Mouse (Mus musculus) T-helper 1 cell (primary cell): ENCODE results near the gene Zfp36l1.

Experiments used
- in situ Hi-C: fragments of 300-600 bp; cut with MboI, MseI; formaldehyde crosslinking; loops from one replicate; pipeline ENCODE4 v1.15.1; 2025; ENCODE audit warnings: high pct_unique_total_duplicates

Gene Zfp36l1

GRCm38 (mm10) chr12:80131359-80132249 is 18.8 kb upstream of the Zfp36l1 start:
- in situ Hi-C loops: no loop called here

- in situ Hi-C loops: no loop called here
Observed at GRCm38 (mm10) chr12:80130558-80131358, 17.9 kb upstream of the Zfp36l1 start.

GRCm38 (mm10) chr12:80129531-80129930 is 16.7 kb upstream of the Zfp36l1 start:
- in situ Hi-C loops: no loop called here

GRCm38 (mm10) chr12:80127191-80127762 is 14.5 kb upstream of the Zfp36l1 start:
- in situ Hi-C loops: no loop called here

- in situ Hi-C loops: no loop called here
Observed at GRCm38 (mm10) chr12:80125316-80125715, 12.5 kb upstream of the Zfp36l1 start.

GRCm38 (mm10) chr12:80124756-80125155 is 11.9 kb upstream of the Zfp36l1 start:
- in situ Hi-C loops: no loop called here

GRCm38 (mm10) chr12:80124211-80124610 is 11.4 kb upstream of the Zfp36l1 start:
- in situ Hi-C loops: no loop called here

GRCm38 (mm10) chr12:80123227-80123803 is 10.5 kb upstream of the Zfp36l1 start:
- in situ Hi-C loops: no loop called here

GRCm38 (mm10) chr12:80121438-80121837 is 8.6 kb upstream of the Zfp36l1 start:
- in situ Hi-C loops: no loop called here

- in situ Hi-C loops: no loop called here
Observed at GRCm38 (mm10) chr12:80118588-80118987, 5.8 kb upstream of the Zfp36l1 start.

- in situ Hi-C loops: no loop called here
Observed at GRCm38 (mm10) chr12:80116206-80117112, 3.6 kb upstream of the Zfp36l1 start.

GRCm38 (mm10) chr12:80115863-80116194 is 3.0 kb upstream of the Zfp36l1 start:
- in situ Hi-C loops: no loop called here

GRCm38 (mm10) chr12:80115142-80115862 is 2.5 kb upstream of the Zfp36l1 start:
- in situ Hi-C loops: no loop called here

- in situ Hi-C loops: no loop called here
Observed at GRCm38 (mm10) chr12:80114892-80115141, 2.0 kb upstream of the Zfp36l1 start.

- in situ Hi-C loops: no loop called here
Observed at GRCm38 (mm10) chr12:80114031-80114891, 1.4 kb upstream of the Zfp36l1 start.

- in situ Hi-C loops: no loop called here
Observed at GRCm38 (mm10) chr12:80113586-80114021, 791 bp upstream of the Zfp36l1 start.

- in situ Hi-C loops: no loop called here
Observed at GRCm38 (mm10) chr12:80112071-80112660, 647 bp downstream of the Zfp36l1 start.

GRCm38 (mm10) chr12:80111131-80112070 is 1.4 kb downstream of the Zfp36l1 start:
- in situ Hi-C loops: no loop called here
